In the genomic region with DNA sequence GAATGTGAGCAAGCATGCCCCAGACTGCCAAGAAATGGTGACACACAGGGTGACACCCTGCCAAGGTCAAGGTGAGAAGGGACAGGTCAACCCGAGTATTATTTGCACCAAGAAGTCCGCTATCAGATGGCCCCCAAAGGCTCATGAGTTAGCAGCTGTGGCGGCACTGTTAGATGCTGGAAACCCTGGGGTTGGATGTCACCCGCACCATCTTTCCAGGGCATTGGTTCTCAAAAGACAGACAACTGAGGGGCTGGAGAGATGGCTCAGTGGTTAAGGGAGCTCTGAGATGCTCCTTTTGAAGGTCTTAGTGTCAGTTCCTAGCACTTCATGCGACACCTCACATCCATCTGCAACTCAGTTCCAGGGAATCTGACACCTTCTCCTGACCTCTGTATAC, we compare ENCODE assay signal across 17 mouse cellular contexts. TPM values are rescaled to one million over a fixed set of nuclear protein-coding genes. Genes with fewer than 3 reads are reported as not detected.
DNase-seq lines count a peak whose midpoint lies in the region; TF ChIP-seq lines count a peak whose summit lies in the region.
"Had no signal": no experiment of that assay in that cellular context is flagged by ENCODE, and none has a peak within 500 bp of the region (broad histone marks: within the 10 kb centered on the region; RNA-seq: fewer than 3 reads in every experiment).

No protein-coding gene starts in this region.

- peak; percentile 2 for DNase-seq in gastrocnemius, postnatal 10 days
- DNase-seq in gastrocnemius, postnatal 25 days = no peak
- peak; percentile 8 for DNase-seq in lung, adult 2 months
- no peak for DNase-seq in lung, postnatal 14 days
- peak; percentile 10 for DNase-seq in urinary bladder, adult 2 months (ENCODE audit: low spot score)
- no peak for DNase-seq in urinary bladder, adult 18-20 months (ENCODE audit: low spot score in 2 of 2)
- DNase-seq: B cell, adult 2 months; cerebellum, adult 2 months; kidney, postnatal 14 days; layer of hippocampus, adult 9-11 months; liver, embryonic 13.5 days; thymus, postnatal 14 days had no signal

- no peak for TF ChIP-seq CTCF in lung, adult 2 months (IDR thresholded peaks at IDR 0.05; ENCODE audit: insufficient read depth, low read length)

- no peak for TF ChIP-seq POLR2A in lung, adult 2 months (IDR thresholded peaks at IDR 0.05; ENCODE audit: borderline replicate concordance, extremely low read depth, low read depth, low read length)

- no peak overlapping the region for H3K4me3 ChIP-seq in lung, adult 2 months (replicated peaks; ENCODE audit: extremely low read depth, low read depth, low read length)
- H3K4me3 ChIP-seq: erythroblast, embryonic 14.5 days; heart, embryonic 15.5 days; hindbrain, embryonic 13.5 days; limb, embryonic 10.5 days; limb, embryonic 15.5 days; liver, embryonic 13.5 days had no signal

- 82% methylated on average over 5 of the region's 5 CpGs for WGBS in lung, adult 2 months

- H3K4me1 ChIP-seq in lung, adult 2 months (ENCODE audit: control insufficient read depth, insufficient read depth, low read length) = peaks cover 7% of the 10 kb centered on the region; the same call in 1 of the 2 replicates

RNA-seq across cellular contexts. Expression of a gene that starts 6.1 kb away (rescaled TPM):
- 10 to 100 TPM; 30.6 to 33.2 TPM for total RNA-seq in gastrocnemius, postnatal 10 days (2021)
- 10 to 100 TPM; 17.2 to 19.6 TPM for total RNA-seq in gastrocnemius, postnatal 25 days (2021)
- polyA plus RNA-seq in lung, adult 2 months (2012; rRNA removed) = 60.5 and 87.9 TPM in 2 replicates
- polyA plus RNA-seq in urinary bladder, adult 2 months (2012; rRNA removed) = 32.3 and 34.9 TPM in 2 replicates

Comparison
In these comparisons a context has a peak if more than half of its experiments do, and no peak if none do; other contexts are left out.
1. DNase-seq: peak in gastrocnemius, postnatal 10 days (single experiment), lung, adult 2 months (single experiment) and urinary bladder, adult 2 months (single experiment); none in gastrocnemius, postnatal 25 days (single experiment), lung, postnatal 14 days (single experiment) and urinary bladder, adult 18-20 months (0 of 2).